Mouse (Mus musculus): ENCODE measurements around the gene Sparcl1.

- TF ChIP-seq TAL1 (IDR thresholded peaks at IDR 0.05; ENCODE audit: low read length) (no peak), GATA1 (IDR thresholded peaks at IDR 0.05; ENCODE audit: low read length) (no peak)
Measured at GRCm38 (mm10) chr5:104061936-104062772, 51.4 kb downstream of the Sparcl1 start.

All from erythroblast, embryonic 14.5 days (primary cell).